ENCODE assay signal across 14 mouse cellular contexts in the genomic region with DNA sequence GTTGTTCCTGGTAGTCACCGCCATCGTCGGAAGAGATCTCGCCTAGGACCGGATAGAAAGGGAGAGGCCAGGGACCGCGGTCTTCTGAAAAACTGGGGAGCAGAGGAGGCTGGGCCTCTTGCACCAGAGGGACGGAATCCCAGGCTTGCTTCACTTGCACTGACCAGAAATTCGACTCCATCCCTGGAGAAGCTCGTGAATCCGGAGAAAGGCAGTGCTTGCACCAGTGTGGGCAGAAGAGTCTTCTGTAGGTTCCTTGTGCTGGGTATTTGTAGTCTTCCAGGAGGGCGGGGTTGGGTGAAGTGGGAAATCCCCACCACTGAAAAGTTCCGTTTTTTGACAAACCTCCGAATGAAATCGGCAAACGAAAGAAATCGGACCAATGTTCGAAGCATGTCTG. TPM values are rescaled to one million over a fixed set of nuclear protein-coding genes. Genes with fewer than 3 reads are reported as not detected.
"Had no signal": no experiment of that assay in that cellular context is flagged by ENCODE, and none has a peak within 500 bp of the region (broad histone marks: within the 10 kb centered on the region; RNA-seq: fewer than 3 reads in every experiment).

No protein-coding gene starts in this region.

RNA-seq across cellular contexts. Expression of gene Gm36079, which starts 8.3 kb away (rescaled TPM):
- total RNA-seq: layer of hippocampus, adult 2 months; layer of hippocampus, postnatal 25 days; left cerebral cortex, adult 2 months; left cerebral cortex, postnatal 14 days had no signal
- polyA plus RNA-seq: kidney, postnatal 0 days; limb, embryonic 11.5 days; limb, embryonic 15.5 days; liver, embryonic 12.5 days; lung, embryonic 14.5 days; midbrain, embryonic 12.5 days; myocyte; neural tube, embryonic 12.5 days; small intestine, adult 2 months; stomach, embryonic 16.5 days had no signal

RNA-seq across cellular contexts. Expression of gene Gm21188, which starts 16.8 kb away (rescaled TPM):
- total RNA-seq: layer of hippocampus, adult 2 months; layer of hippocampus, postnatal 25 days; left cerebral cortex, postnatal 14 days had no signal
- polyA plus RNA-seq: limb, embryonic 11.5 days; liver, embryonic 12.5 days; lung, embryonic 14.5 days; midbrain, embryonic 12.5 days; myocyte; neural tube, embryonic 12.5 days had no signal
